Mouse (Mus musculus): ENCODE data around the gene Arhgdig. TPM values are rescaled to one million over a fixed set of nuclear protein-coding genes. Genes with fewer than 3 reads are reported as not detected.

Gene Arhgdig
- total RNA-seq, 2 experiments from 2014 or later = 64.8 to 65.1 TPM

Other genes with a start within 250 kb of the Arhgdig start
- gene Capn15, start 222.0 kb downstream of the Arhgdig start, total RNA-seq (2021) = 10 to 100 TPM; 50.6 to 54.1 TPM
- gene Rab11fip3, start 138.2 kb downstream of the Arhgdig start, total RNA-seq (2021) = 100 to 1,000 TPM; 106 TPM
- 10 to 100 TPM; 27.4 to 29.7 TPM for gene Decr2, start 117.4 kb downstream of the Arhgdig start, total RNA-seq (2021)
- 1 to 10 TPM; 3.8 to 5.8 TPM for gene Nme4, start 112.2 kb downstream of the Arhgdig start, total RNA-seq (2021)
- gene Tmem8, start 94.5 kb downstream of the Arhgdig start, total RNA-seq (2021) = 10 to 100 TPM; 12.0 to 13.2 TPM
- 10 to 100 TPM; 68.8 to 70.0 TPM for gene Mrpl28, start 84.3 kb downstream of the Arhgdig start, total RNA-seq (2021)
- gene Axin1, start 69.1 kb downstream of the Arhgdig start, total RNA-seq (2021) = 10 to 100 TPM; 28.3 to 28.5 TPM
- under 1 TPM; 0.18 to 0.35 TPM for gene Pdia2, start 8.7 kb downstream of the Arhgdig start, total RNA-seq (2021)
- gene Rgs11, start 4.8 kb downstream of the Arhgdig start, total RNA-seq (2021) = 10 to 100 TPM; 32.4 to 41.9 TPM
- 10 to 100 TPM; 19.6 to 21.4 TPM for gene Fam234a, start 36.5 kb upstream of the Arhgdig start, total RNA-seq (2021)
- gene Luc7l, start 45.1 kb upstream of the Arhgdig start, total RNA-seq (2021) = 10 to 100 TPM; 87.4 to 91.8 TPM
- 10 to 100 TPM; 80.4 to 80.8 TPM for gene Neurl1b, start 207.0 kb upstream of the Arhgdig start, total RNA-seq (2021)

All from layer of hippocampus, adult 18-20 months (tissue).